Mouse (Mus musculus): ENCODE measurements around the gene Sf3a1.

Sf3a1 gene

DNA sequence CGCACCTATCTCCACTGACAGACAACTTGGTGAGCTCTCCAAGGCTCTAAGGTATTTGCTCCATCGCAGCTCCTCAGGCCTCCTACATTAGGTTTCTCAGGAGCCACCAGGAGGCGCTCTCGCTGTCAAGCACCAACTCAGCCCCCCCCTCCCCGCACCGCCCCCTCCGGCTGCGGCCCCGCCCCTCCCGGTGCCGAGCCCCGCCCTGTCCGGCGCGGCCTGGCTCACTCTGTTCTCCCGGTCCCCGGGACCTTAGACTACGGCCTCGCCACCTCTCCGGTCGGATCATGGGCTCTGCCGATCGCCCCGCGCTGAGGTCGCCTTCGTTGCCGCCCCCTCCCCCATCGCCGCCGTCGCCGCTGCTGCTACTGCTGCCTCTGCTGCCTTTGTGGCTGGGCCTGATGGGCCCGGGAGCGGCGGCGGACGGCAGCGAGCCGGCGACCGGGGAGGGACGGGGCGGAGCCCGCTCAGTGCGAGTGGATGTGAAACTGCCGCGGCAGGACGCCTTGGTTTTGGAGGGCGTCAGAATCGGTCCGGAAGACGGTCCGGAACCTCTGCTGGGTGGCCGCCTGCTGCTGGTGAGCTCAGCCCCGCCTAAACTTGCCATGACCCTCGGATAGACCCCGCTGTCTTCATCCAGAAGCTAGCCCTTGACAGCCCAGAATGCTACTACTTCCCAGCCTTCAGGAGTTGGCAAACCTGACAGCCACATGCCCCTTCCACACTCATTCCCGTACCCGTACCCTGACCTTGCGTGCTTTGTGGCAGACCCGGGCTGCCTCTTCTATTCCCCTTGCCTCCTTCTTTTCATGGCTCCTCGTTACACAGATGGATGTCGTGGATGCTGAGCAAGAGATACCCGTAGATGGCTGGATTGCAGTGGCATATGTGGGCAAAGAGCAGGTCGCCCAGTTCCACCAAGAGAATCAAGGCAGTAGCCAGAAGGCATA is 24.9 kb upstream of the Sf3a1 start, which contains the start of gene Rnf215:
Gene Rnf215 (plus strand): TSS at position 217 of the 950 bp plus-strand sequence.
- CTCF ChIA-PET: interaction anchor here (0.6 to 2.0 kb wide), 5 partner anchors 28 to 687 kb away, joined by 3 to 11 read pairs (median 4); partner anchors contain the start of gene Castor1

- CTCF ChIA-PET: no interaction called here
Observed at GRCm38 (mm10) chr11:4138964-4139363, 21.2 kb upstream of the Sf3a1 start.

GRCm38 (mm10) chr11:4141505-4141904 is 18.6 kb upstream of the Sf3a1 start:
- CTCF ChIA-PET: no interaction called here

DNA sequence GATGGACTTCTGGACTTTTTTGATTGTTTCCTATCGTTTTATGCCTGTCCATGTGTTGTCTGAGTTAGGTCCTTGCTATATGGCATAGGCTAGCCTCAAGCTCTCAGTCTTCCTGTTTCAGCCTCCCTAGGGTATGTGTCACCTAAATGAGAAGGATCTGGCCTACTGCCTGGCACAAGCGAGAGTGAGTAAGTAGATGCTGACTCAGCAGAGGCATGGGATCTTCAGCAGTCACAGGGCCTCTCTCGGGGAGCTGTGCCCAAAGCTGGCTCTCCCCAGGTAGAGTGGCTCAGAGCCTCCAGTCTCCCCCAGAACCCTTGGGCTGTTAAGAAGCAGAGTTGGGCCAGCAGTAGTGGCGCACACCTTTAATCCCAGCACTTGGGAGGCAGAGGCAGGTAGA is 17.8 kb upstream of the Sf3a1 start:
- CTCF ChIA-PET: no interaction called here

- CTCF ChIA-PET: no interaction called here
Observed at GRCm38 (mm10) chr11:4143281-4144062, 16.7 kb upstream of the Sf3a1 start.

DNA sequence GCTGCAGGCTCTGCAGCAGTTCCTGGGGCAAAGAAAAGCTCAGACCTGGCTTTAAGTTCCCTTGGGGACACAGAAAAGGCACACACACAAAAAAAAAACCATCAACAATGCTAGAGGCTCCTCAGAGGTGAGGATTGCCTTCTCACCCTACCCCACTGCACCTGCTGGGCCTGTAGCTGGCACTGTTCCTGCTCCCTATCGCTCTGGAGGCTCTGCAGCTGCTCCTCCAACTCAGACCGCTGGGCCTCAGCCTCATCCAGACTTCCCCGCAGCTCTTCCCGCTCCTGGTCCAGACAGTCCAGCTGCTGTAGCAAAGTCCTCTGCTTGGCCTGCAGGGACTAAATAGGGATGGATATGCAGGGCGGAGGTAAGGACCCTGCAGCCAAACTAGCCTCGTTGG is 13.8 kb upstream of the Sf3a1 start:
- CTCF ChIA-PET: no interaction called here

GRCm38 (mm10) chr11:4147098-4147497 is 13.1 kb upstream of the Sf3a1 start:
- CTCF ChIA-PET: no interaction called here

DNA sequence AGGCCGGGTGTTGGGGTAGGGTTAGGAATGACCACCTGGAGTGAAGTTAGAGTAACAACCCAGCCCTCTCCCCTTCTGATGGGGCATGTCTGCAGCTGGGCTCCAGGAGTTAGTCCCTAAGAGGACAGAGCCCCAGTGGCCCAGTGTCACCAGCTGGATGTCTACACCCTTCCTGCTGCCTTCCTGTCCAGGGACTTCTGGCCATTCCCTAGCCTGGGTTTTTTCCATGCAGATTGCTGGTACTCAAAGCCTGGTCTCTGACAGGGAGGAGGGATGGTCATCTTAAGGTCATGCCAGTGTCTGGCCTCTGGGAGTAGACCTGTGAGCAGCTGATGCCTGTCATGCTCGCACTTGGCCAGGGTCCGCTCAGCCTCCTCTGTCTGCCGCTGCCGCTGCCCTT is 12.0 kb upstream of the Sf3a1 start:
- CTCF ChIA-PET: interaction anchor here (0.8 kb wide), 1 partner anchor 72 kb away, joined by 3 read pairs; no protein-coding TSS in a partner anchor

GRCm38 (mm10) chr11:4148536-4149156 is 11.5 kb upstream of the Sf3a1 start:
- CTCF ChIA-PET: interaction anchor here (0.8 kb wide), 1 partner anchor 71 kb away, joined by 3 read pairs; no protein-coding TSS in a partner anchor

- CTCF ChIA-PET: no interaction called here
Observed at GRCm38 (mm10) chr11:4149886-4150285, 10.3 kb upstream of the Sf3a1 start.

- CTCF ChIA-PET: interaction anchor here (0.6 kb wide), 1 partner anchor 233 kb away, joined by 3 read pairs; no protein-coding TSS in a partner anchor
Observed at GRCm38 (mm10) chr11:4153694-4154093, 6.5 kb upstream of the Sf3a1 start.

- CTCF ChIA-PET: no interaction called here
Observed at GRCm38 (mm10) chr11:4155641-4156040, 4.5 kb upstream of the Sf3a1 start.

GRCm38 (mm10) chr11:4158676-4159075 is 1.5 kb upstream of the Sf3a1 start:
- CTCF ChIA-PET: no interaction called here

DNA sequence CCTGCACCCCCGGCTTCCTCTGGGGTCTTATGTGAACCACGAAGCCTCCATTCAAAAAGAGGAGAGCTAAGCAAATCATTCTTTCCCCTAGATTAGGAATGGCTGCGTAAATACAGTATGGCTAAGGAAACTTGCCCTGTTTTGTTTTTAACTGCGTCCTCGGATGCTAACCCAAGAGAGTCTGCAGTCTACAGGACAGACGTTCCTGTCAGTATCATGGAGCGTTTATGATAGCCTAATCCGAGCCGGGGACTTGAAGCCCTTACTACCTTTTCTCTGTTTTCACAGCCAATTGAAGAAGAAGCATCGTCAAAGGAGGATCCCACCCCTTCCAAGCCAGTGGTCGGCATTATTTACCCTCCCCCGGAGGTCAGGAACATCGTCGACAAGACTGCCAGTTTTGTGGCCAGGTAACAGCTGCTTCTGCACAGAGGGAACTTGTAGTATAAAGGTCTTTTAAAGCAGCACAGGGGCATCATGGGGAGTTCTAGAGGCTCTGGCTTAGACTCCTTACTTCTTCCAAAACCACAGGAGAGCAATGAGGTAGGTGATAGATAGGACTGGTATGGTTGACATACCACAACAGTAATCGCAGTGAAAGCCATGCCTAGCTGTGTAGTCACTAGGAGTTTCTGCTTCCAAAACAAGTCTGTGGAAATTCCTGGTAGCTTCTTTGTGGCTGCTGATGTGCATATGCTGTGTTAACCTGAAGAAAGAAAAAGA is 769 bp downstream of the Sf3a1 start:
- CTCF ChIA-PET: no interaction called here

DNA sequence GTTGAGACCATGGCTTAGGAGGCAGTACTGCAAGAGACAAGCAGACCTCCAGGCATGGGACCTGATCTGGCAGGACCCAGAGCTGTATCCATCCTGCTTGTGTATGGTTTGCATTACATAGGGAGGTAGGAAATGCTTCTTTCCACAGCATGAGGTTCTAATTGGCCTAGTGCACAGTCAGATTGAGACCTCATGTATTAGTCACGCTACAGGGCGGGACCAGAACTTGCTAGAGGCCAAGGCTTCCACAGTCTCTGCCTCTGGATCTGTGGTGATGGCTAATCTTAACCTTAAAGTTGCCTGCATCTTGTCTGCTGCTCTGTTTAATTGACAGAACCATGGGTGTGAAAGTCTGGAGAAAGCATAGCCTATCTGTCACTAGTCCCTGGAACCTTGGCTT is 4.6 kb downstream of the Sf3a1 start:
- CTCF ChIA-PET: no interaction called here

DNA sequence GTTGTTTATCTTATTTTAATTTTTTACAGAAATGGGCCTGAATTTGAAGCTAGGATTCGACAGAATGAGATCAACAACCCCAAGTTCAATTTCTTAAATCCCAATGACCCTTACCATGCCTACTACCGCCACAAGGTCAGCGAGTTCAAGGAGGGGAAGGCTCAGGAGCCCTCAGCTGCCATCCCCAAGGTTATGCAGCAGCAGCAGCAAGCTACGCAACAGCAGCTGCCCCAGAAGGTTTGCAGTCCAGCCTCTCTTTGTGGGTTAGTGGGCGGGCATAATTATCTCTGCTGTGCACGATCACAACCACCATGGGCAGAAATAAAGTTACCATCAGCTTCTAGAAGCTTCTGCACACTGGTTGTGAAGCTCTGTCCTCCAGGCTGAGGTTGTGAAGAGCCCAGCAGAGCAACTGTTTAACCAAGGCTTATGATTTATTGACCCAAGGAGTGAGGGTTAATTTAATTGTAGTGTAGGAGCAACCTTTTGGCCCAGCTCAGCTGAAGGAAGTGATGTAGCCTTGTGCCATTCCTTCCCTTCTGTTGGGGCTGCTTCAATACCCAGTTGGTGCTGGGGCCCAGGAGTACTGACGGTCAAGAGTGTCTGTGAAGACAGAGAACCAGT is 6.4 kb downstream of the Sf3a1 start:
- CTCF ChIA-PET: no interaction called here

- CTCF ChIA-PET: no interaction called here
Observed at GRCm38 (mm10) chr11:4174586-4174985, 14.4 kb downstream of the Sf3a1 start.

- CTCF ChIA-PET: interaction anchor here (0.9 kb wide), 1 partner anchor 25 kb away, joined by 3 read pairs; no protein-coding TSS in a partner anchor
Observed at GRCm38 (mm10) chr11:4177716-4178115, 17.6 kb downstream of the Sf3a1 start.

- CTCF ChIA-PET: no interaction called here
Observed at GRCm38 (mm10) chr11:4182061-4182460, 21.9 kb downstream of the Sf3a1 start.

GRCm38 (mm10) chr11:4183511-4183910 is 23.4 kb downstream of the Sf3a1 start:
- CTCF ChIA-PET: no interaction called here
